Mouse (Mus musculus) spleen, adult 18-20 months (tissue): Measurements from ENCODE around the gene Gpr1.
"Not testable (repeated sequence)": the region's sequence is repeated elsewhere in the genome, so short reads cannot be mapped to it uniquely, and the experiment has no call there.

Experiments used
- DNase-seq, 2 experiments: peaks; one replicate each; pipeline ENCODE4 v3.0.0; 2022; ENCODE audit warnings: mixed read lengths in 2 of 2

Gpr1 gene

DNA sequence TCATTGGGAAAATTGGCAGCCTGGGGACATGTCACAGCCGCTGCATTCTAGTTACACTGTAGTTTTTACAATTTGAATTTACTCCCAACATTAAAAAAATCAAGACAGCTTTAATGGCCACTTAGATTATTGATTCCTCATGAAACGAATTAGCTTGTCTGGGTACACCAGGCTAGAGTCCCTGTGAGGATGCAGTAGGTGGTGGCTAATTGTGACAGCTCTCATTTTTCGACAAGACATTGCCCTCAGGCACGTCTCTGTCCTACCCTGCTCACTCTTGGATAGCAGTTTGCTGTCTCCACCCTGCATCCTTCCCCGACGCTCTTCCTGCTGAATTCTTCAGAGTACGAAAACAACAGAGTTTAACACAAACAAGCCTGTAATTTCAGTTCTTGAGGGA lies 288 bp upstream of the Gpr1 start:
- no peak for DNase-seq

DNA sequence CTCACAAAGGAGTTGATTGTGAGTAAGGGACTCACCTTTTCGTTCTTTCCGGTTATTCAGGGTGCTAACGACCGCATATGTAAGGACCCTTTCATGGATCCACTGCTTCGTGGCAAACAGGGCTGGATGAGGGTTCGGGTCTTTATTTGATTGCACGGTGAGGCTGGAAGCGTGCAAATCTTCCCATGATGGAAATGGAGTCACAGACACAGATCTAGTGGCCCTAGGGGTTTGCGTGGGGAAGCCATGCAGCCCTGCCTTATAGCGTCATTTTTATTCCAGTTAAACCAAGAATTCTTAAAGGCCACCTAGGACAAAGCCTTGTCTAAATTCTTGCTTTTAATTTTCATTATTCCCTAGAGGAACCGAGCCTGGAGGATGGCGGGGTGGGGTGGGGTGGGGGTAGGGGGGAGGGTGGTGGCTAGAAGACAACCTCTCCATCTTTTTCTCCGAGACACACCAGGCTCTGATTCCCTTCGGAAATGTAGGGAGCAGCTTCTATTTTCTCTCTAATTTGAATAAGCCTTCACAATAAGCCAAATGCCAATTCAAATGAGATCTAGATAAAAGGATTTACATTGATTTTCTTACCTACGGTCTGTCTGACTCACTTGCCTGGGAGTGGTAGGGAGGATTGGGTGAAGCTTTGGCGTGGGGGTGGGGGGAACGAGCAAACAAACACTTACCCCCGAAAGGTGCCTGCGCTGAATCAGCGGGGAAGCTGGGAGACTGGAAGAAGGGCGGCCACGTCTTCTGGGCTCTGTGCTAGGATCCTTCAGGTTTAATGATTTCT lies 669 bp downstream of the Gpr1 start:
- DNase-seq = no peak

DNA sequence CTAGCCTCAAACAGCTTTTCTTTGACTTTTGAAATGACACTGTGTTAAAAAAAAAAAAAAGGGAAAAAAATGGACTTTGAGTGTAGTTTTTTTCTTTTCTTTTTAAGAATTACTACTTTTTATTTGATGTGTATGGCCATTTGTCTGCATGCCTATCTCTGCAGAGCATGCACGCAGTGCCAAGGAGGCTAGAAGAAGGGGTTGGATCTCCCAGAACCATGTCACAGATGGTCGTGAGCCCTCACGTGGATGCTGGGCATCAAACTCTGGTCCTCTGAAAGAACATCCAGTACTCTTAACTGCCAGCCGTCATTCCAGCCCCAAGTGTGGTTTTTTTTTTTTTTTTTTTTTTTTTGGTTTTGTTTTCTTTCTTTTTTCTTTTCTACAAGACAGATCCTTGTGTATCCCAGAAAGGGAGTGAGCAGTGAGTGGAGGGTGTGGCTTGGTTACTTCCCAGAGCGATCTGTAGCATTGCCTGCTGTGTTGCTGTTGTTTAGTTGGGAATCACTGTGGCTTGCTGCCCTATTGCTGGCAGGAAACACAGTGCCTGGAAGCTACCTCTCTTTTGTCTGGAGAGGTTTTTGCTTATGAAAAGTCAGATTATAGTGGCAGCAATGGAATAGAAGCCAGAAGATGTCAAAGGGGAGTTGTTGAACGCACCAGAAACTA lies 4.3 kb downstream of the Gpr1 start:
- no peak for DNase-seq

- no peak for DNase-seq
These were observed 6.7 kb downstream of the Gpr1 start for GRCm38 (mm10) chr1:63207607-63208006.

- no peak for DNase-seq
These were observed 9.5 kb downstream of the Gpr1 start for GRCm38 (mm10) chr1:63204660-63205394.

DNA sequence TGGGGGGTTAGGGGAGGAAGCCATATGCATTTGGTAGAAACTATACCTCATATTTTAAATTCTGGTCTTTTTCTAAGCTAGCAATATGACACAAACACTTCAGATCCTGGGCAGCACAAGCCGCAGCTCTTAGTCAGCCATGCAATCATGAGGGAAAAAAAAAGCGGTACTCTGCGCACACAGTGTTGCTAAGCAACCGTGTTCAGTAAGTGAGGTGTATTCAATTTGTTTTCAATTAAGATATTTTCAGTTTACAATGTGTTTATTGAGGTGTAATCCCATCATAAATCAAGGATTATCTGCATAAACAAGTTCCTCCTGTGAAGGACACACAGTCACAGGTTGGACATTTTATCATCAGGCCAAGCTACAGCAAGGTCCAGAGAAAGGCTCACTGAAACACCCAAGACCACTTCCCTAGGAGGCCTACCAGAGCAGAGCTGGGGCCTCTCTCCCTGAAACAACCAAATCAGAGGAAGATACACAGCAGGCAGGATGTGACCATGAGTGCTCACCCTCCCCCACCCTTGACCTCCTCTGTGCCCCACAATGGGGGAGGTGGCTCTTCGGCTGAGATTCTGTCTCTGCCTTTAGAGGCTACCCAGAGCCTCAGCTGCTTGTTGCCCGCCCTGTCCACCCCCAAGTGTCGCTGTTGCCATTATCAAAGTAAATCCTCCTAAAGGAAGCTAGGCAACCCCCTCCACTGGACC lies 10.2 kb downstream of the Gpr1 start:
- no peak for DNase-seq

- no peak for DNase-seq
These were observed 10.9 kb downstream of the Gpr1 start for GRCm38 (mm10) chr1:63203471-63203870.

DNA sequence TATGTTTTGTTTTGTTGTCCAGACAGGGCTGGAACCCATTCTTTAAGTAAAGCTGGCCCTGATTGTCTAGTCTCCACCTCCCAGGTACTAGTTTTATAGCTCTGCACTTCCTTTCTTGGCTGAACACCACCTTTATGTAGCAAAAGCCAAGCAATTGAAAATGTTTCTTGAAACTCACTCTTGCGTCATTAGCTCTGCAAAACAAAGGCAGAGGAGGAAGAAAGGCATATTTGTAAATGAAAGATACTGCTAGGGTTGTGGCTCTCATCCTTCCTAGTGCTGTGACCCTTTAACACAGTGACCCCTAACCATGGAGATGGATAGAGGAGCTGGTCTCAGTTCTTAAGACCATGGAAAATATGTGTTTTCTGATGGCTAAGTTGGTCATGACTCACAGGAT lies 12.7 kb downstream of the Gpr1 start:
- DNase-seq = no peak

DNA sequence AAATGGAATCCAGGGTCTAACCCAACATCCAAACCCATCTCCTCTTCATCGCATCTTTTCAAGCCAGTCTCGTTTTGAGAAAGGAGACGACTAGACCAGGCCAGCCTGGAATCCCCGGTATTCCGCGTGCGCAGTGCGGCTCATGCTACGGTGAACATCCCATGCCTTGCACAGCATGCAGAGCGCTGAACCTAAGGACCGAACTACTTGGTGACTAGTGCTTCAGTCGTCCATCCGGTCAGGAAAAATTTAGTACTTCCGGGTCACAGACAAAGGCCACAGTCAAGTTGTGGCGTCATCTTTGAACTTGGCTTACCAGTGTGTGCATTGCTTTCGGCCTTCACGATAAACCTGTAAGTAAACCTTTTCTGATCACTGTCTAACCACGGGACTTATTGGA lies 14.0 kb downstream of the Gpr1 start:
- DNase-seq = no peak

DNA sequence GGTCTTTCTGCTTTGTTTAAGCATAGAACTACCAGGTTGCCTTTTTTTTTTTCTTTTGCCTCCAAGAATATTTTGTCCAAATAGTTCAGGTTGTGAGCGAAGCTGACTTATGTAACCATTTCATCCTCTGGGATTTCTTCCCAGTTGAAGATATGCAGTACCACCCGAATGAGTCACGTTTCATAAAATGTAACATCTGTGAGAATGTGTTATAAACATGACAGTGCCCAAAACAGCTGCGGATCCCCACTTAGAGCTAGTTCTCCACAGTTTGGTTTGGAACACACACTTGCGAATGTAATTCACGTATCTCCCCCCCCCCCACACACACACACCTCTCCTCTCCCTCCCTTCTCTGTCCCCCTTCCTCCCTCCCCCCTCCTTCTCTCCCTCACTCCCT lies 15.0 kb downstream of the Gpr1 start:
- no peak for DNase-seq

GRCm38 (mm10) chr1:63195848-63196512 lies 18.4 kb downstream of the Gpr1 start:
- no peak for DNase-seq

GRCm38 (mm10) chr1:63192306-63193065 lies 21.9 kb downstream of the Gpr1 start:
- no peak for DNase-seq

- no peak for DNase-seq
These were observed 23.5 kb downstream of the Gpr1 start for GRCm38 (mm10) chr1:63190851-63191250.

- no peak for DNase-seq
These were observed 25.8 kb downstream of the Gpr1 start for GRCm38 (mm10) chr1:63188536-63188935.

- not testable (repeated sequence) for DNase-seq
These were observed 28.9 kb downstream of the Gpr1 start for GRCm38 (mm10) chr1:63185430-63185829.

GRCm38 (mm10) chr1:63182636-63183270 lies 31.6 kb downstream of the Gpr1 start:
- peak in 1 of 2 experiments; percentile 60 for DNase-seq

DNA sequence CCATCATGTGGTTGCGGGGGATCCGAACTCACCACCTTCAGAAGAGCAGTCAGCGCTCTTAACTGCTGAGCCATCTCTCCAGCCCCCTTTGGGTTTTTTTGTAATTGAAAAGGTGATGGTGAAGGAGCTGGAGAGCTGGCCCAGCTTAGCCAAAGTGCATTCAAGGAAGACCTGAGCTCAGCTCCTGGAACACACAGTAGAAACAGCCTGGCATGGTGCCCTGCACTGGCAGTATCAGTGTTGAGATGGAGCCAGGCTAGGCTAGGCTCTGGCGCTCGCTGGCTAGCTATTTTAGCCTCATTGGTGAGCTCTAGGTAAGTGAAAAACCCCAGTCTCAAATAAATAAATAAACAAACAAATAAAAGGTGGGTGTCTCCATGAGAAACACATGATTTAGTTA lies 32.1 kb downstream of the Gpr1 start:
- DNase-seq = no peak

GRCm38 (mm10) chr1:63181480-63181879 lies 32.9 kb downstream of the Gpr1 start:
- DNase-seq = no peak

GRCm38 (mm10) chr1:63181019-63181418 lies 33.3 kb downstream of the Gpr1 start:
- DNase-seq = peak; percentile 81 to 91

- DNase-seq = not testable (repeated sequence)
These were observed 33.8 kb downstream of the Gpr1 start for GRCm38 (mm10) chr1:63180575-63180974.

DNA sequence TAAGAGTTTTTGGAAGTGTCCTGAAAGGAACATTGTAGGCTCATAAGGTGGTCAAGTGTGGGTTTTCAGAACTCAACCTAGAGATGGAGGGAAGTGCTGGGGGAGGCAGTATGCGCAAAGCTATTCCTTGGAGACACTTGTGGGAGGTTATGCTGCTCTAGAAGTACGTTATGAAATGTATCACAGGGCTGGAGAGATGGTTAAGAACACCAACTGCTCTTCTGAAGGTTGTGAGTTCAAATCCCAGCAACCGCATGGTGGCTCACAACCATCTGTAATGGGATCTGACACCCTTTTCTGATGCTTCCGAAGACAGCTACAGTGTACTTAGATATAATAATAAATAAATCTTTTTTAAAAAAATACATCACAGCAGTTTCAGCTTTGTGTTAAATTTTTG lies 34.2 kb downstream of the Gpr1 start:
- no peak for DNase-seq
